Mouse (Mus musculus) G1E (cell line): Measurements from ENCODE around the gene Ntpcr. TPM values are rescaled to one million over a fixed set of nuclear protein-coding genes. Genes with fewer than 3 reads are reported as not detected.
A peak's percentile ranks its signal among the peaks of the same experiment; 100 is the strongest.

Experiments
- ATAC-seq: 2 replicates; pipeline ENCODE4 v1.8.0; 2016; ENCODE audit warnings: mild to moderate bottlenecking; ENCODE audit not compliant: insufficient number of reproducible peaks, poor library complexity, low FRiP score, severe bottlenecking; ENCODE audit errors: extremely low read depth
- DNase-seq: peaks from one replicate; pipeline ENCODE4 v3.0.0; 2012; ENCODE audit warnings: low spot score
- H3K27me3 ChIP-seq: 2 replicates; pipeline ENCODE4 v1.6.1; 2012; ENCODE audit warnings: mild to moderate bottlenecking, low read length, inconsistent platforms; ENCODE audit not compliant: insufficient read depth
- H3K36me3 ChIP-seq: replicated peaks from 2 replicates; pipeline ENCODE3; 2012; ENCODE audit warnings: mild to moderate bottlenecking, inconsistent platforms
- H3K4me1 ChIP-seq: 2 replicates; pipeline ENCODE4 v1.6.1; 2012; ENCODE audit warnings: low read depth, low read length, inconsistent platforms, mixed read lengths; ENCODE audit not compliant: insufficient read depth
- H3K4me3 ChIP-seq: 2 replicates; pipeline ENCODE4 v1.5.1; 2012; ENCODE audit warnings: low read depth, mild to moderate bottlenecking, inconsistent platforms, low read length, moderate library complexity, mixed read lengths
- H3K9me3 ChIP-seq: replicated peaks from 2 replicates; pipeline ENCODE4 v1.6.1; 2012; ENCODE audit warnings: inconsistent platforms
- CTCF ChIP-seq: IDR thresholded peaks from 2 replicates; pipeline ENCODE4 v1.5.1; 2012; ENCODE audit warnings: low read depth, low read length, inconsistent platforms, mixed read lengths
- GATA1 ChIP-seq: IDR thresholded peaks from 2 replicates; pipeline ENCODE4 v1.6.1; 2012; ENCODE audit warnings: borderline replicate concordance, low read length, inconsistent platforms, mixed read lengths
- GATA2 ChIP-seq: IDR thresholded peaks from 2 replicates; pipeline ENCODE4 v1.6.1; 2012; ENCODE audit warnings: low read depth, low read length, inconsistent platforms, borderline replicate concordance
- POLR2AphosphoS5 ChIP-seq: IDR thresholded peaks from 2 replicates; pipeline ENCODE4 v1.6.1; 2012; ENCODE audit warnings: low read depth, low read length, inconsistent platforms; ENCODE audit not compliant: insufficient replicate concordance
- TAL1 ChIP-seq: conservative IDR thresholded peaks from 2 replicates; pipeline ENCODE4 v1.6.1; 2012; ENCODE audit warnings: low read depth, low read length, inconsistent platforms, mixed read lengths
- polyA plus RNA-seq: library from polyadenylated mRNA; stranded (reverse); fragments of >175 nt; gene quantifications from 2 replicates; pipeline ENCODE4 v1.2.3, GENCODE M21; 2012
- total RNA-seq, 2 experiments: library from RNA; stranded (forward) in 1 of 2; stranded (reverse) in 1 of 2; fragments of 200-1000 nt in 1 of 2; fragments of >200 nt in 1 of 2; fragmentation: Nextera tagmentation in 1 of 2; gene quantifications; 2 replicates each; pipeline ENCODE4 v1.2.3; 2014 to 2017

Ntpcr gene
- total and polyA plus RNA-seq, 3 experiments = not detected

GRCm38 (mm10) chr8:125757106-125757496 is 27.3 kb downstream of the Ntpcr start:
- no peaks in the 10 kb centered on the region for H3K36me3 ChIP-seq
- no peak for TF ChIP-seq GATA1
- peaks cover 91% of the 10 kb centered on the region for H3K9me3 ChIP-seq
- ATAC-seq = no peak
- no peaks in the 10 kb centered on the region for H3K27me3 ChIP-seq
- H3K4me1 ChIP-seq = no peaks in the 10 kb centered on the region
- H3K4me3 ChIP-seq = 0 out of 2 replicates have a peak overlapping the region, but pooled peaks have one; percentile 15
- DNase-seq = no peak

- DNase-seq (no peak), ATAC-seq (no peak)
- Histone ChIP-seq H3K4me1 (no peaks in the 10 kb centered on the region), H3K4me3 (no peak overlapping the region; the same call in 1 of the 2 replicates), H3K27me3 (no peaks in the 10 kb centered on the region), H3K9me3 (peaks cover 91% of the 10 kb centered on the region), H3K36me3 (no peaks in the 10 kb centered on the region)
- no peak for TF ChIP-seq GATA2
- TF ChIP-seq CTCF = no peak
Observed at GRCm38 (mm10) chr8:125759022-125759421, 29.3 kb downstream of the Ntpcr start.

- ATAC-seq = no peak
- no peaks in the 10 kb centered on the region for H3K36me3 ChIP-seq
Observed at GRCm38 (mm10) chr8:125763066-125763786, 33.5 kb downstream of the Ntpcr start.

GRCm38 (mm10) chr8:125768079-125768478 is 38.3 kb downstream of the Ntpcr start:
- Histone ChIP-seq H3K4me3 (no peak overlapping the region), H3K27me3 (no peaks in the 10 kb centered on the region), H3K36me3 (no peaks in the 10 kb centered on the region), H3K4me1 (no peaks in the 10 kb centered on the region), H3K9me3 (peaks cover 89% of the 10 kb centered on the region)
- ATAC-seq = no peak
- DNase-seq = no peak
- TF ChIP-seq POLR2AphosphoS5 (no peak), GATA2 (no peak), CTCF (no peak), TAL1 (no peak), GATA1 (no peak)

More at GRCm38 (mm10) chr8:125763066-125763786, 33.5 kb downstream of the Ntpcr start:
- Histone ChIP-seq H3K4me1 (no peaks in the 10 kb centered on the region), H3K9me3 (peaks cover 97% of the 10 kb centered on the region), H3K27me3 (no peaks in the 10 kb centered on the region), H3K4me3 (no peak overlapping the region)
- DNase-seq = no peak
- TF ChIP-seq TAL1 = no peak
- TF ChIP-seq POLR2AphosphoS5 = no peak
- TF ChIP-seq GATA1 = no peak
- no peak for TF ChIP-seq CTCF
- TF ChIP-seq GATA2 = no peak

GRCm38 (mm10) chr8:125772300-125772699 is 42.5 kb downstream of the Ntpcr start:
- Histone ChIP-seq H3K36me3 (no peaks in the 10 kb centered on the region), H3K27me3 (no peaks in the 10 kb centered on the region), H3K4me1 (no peaks in the 10 kb centered on the region), H3K9me3 (peaks cover 84% of the 10 kb centered on the region), H3K4me3 (no peak overlapping the region)
- TF ChIP-seq CTCF (no peak), POLR2AphosphoS5 (no peak), GATA1 (no peak), GATA2 (no peak), TAL1 (no peak)
- DNase-seq (no peak), ATAC-seq (no peak)

GRCm38 (mm10) chr8:125773281-125773803 is 43.6 kb downstream of the Ntpcr start:
- ATAC-seq (no peak), DNase-seq (no peak)
- no peaks in the 10 kb centered on the region for H3K27me3 ChIP-seq
- H3K36me3 ChIP-seq = no peaks in the 10 kb centered on the region
- H3K9me3 ChIP-seq = peaks cover 84% of the 10 kb centered on the region
- TF ChIP-seq TAL1 (no peak), CTCF (no peak), GATA1 (no peak), POLR2AphosphoS5 (no peak), GATA2 (no peak)
- H3K4me1 ChIP-seq = no peaks in the 10 kb centered on the region
- peak overlapping the region; percentile 51; the same call in 1 of the 2 replicates for H3K4me3 ChIP-seq

- Histone ChIP-seq H3K9me3 (peaks cover 86% of the 10 kb centered on the region), H3K4me1 (no peaks in the 10 kb centered on the region), H3K27me3 (no peaks in the 10 kb centered on the region), H3K4me3 (no peak overlapping the region), H3K36me3 (no peaks in the 10 kb centered on the region)
- ATAC-seq (no peak), DNase-seq (no peak)
- no peak for TF ChIP-seq POLR2AphosphoS5
- TF ChIP-seq TAL1 = no peak
- TF ChIP-seq GATA2 = no peak
- TF ChIP-seq GATA1 = no peak
- no peak for TF ChIP-seq CTCF
Observed at GRCm38 (mm10) chr8:125775031-125775430, 45.3 kb downstream of the Ntpcr start.
